Mouse (Mus musculus) granulocyte monocyte progenitor cell, adult 5-6 weeks (primary cell): ENCODE measurements at regions not wholly inside any gene's neighbourhood (a gene's known extent, or its start where the extent isn't known, plus 50 kb on each side); places are given as distances from the start of the nearest gene placed in this dataset.

Experiments used
- ATAC-seq: replicated peaks from 2 replicates; pipeline ENCODE4 v1.8.0; 2016; ENCODE audit warnings: mild to moderate bottlenecking, moderate TSS enrichment, inconsistent platforms; ENCODE audit not compliant: poor library complexity, severe bottlenecking

GRCm38 (mm10) chr12:27847397-27847796 lies 505.0 kb upstream of the Sox11 start:
- ATAC-seq: no peak

- ATAC-seq: no peak
Measured at GRCm38 (mm10) chr12:27844958-27845357, 502.6 kb upstream of the Sox11 start.

GRCm38 (mm10) chr12:27838955-27839354 lies 496.6 kb upstream of the Sox11 start:
- ATAC-seq: no peak

GRCm38 (mm10) chr12:27838384-27838783 lies 496.0 kb upstream of the Sox11 start:
- ATAC-seq: no peak

DNA sequence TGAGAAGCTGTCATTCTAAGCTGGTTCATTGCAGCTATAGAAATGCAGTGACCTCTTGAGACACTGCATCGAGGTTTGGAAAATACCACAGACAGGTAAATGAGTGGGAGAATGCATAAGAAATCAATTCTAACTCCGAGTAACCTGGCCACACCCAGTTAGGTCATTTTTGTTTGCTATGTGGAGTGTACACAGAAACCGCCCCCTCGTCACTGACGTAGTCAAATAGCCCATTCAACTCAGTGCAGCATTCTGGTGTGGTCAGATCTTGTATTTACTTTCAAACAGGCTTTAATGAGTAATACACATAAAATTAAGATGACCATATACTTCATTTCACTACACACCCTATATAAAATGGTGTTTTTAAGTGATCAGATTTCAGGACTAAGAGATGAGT lies 483.8 kb upstream of the Sox11 start:
- ATAC-seq: no peak

DNA sequence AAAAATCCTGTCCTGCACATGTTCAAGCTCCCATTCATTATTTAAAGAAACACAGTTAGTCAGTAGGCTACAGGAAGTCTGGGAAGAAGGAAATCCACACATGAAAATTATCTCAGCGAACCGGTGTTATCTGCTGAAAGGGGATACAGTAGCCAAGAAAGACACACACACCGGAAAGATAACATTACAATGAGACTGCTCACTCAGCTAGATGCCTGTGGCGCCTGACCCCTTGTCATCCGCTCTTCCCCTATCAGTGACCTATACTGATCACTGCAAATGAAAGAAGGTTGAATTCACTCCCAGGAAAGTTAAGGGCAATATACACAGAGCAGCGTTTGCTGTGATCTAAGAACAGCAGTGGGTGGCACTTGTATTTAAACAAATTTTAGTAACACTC lies 481.0 kb upstream of the Sox11 start:
- ATAC-seq: no peak

DNA sequence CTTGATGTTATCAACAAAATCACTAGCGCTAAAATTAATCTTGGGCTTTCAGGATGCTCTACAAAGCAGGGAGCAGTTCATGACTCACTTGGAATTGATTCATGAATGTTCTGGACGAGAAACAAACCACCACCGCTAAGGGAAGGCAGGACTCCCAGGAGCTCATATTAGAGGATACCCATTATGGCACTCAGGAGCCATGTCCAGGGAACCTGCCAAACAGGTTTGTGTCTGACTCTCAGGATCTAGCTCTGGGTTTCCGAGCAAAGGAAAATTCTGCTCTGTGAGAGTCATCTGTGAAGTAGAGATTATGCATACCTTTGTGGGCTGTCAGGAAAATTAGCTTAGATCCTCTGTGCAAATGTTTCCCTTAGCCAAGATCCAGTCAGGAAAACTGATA lies 454.3 kb upstream of the Sox11 start:
- no peak for ATAC-seq

DNA sequence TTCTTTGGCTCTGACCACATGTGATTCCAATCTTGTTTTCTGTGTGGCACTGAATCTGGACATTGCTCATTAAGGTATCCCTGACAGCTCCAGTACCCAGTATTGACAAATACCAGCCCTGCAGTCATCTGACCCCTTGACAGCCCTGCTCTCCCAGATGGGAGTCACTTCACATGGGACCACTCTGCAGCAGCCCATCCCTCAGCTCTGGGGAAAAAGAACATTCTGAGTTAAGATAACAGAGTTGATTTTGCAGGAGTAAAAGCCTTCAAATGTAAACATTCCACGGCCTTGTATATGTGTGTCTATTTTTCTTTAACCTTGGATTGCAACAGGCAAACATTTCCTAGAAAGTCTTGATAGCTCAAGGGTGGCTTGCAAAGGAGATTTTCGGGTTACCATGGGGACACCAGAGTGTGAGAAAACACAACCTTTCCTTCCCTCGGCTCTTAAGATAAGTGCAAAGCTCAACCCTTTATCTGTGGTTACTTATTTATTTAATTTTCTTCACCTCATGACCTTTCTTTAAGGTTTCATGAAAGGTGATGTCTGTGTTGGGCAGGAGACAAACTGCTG lies 444.4 kb upstream of the Sox11 start:
- ATAC-seq: no peak

GRCm38 (mm10) chr12:27780801-27781200 lies 438.4 kb upstream of the Sox11 start:
- ATAC-seq: no peak

DNA sequence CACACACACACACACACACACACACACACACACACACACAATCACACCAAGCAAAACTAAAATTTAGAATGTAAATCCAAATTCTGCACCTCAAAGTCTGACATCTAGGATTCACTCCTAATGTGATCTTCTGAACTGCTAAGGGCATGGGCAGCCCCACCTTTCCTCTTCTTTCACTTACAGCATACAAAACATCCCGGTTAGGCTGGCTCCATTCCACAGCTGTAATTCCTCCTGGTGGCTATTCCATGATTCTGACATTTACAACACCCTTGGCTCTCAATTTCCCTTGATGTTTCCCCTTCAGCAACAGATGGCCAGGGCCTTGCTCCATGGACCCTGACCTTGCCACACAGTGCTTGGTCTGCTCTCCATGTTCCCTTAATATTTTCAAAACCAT lies 423.6 kb upstream of the Sox11 start:
- no peak for ATAC-seq

- ATAC-seq: no peak
Measured at GRCm38 (mm10) chr12:27759016-27759415, 416.6 kb upstream of the Sox11 start.

GRCm38 (mm10) chr12:27757641-27758040 lies 415.3 kb upstream of the Sox11 start:
- no peak for ATAC-seq

DNA sequence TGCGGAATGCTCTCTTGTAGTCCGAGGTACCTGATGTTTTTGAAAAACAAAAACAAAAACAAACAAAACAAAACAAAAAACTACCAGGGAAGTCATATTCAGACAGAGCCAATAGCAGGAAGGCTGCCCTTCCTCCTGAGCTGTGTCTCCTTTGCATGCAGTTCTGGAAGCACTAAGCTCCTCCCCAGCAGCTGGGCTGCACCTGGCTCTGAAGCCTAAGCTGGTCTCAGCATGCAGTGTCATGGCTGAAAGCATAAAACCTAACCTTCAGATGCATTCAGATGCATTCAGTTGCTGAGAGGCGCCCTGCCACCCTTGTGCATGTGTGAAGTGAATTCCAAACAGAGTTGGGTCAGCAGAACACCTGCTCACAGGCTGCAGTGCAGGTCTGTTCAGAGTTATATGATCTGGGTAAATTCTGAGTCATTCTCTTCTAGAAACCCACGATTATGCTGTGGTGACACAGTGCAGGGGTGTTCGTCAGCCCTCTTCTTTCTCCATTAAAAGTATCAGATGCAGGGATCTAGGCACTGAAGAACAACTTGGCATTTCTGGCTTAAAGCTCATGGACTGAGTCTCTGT lies 382.3 kb upstream of the Sox11 start:
- no peak for ATAC-seq

GRCm38 (mm10) chr12:27680459-27680858 lies 338.1 kb upstream of the Sox11 start:
- ATAC-seq: no peak

GRCm38 (mm10) chr12:27673404-27673803 lies 331.0 kb upstream of the Sox11 start:
- no peak for ATAC-seq

GRCm38 (mm10) chr12:27670650-27671084 lies 328.3 kb upstream of the Sox11 start:
- no peak for ATAC-seq

DNA sequence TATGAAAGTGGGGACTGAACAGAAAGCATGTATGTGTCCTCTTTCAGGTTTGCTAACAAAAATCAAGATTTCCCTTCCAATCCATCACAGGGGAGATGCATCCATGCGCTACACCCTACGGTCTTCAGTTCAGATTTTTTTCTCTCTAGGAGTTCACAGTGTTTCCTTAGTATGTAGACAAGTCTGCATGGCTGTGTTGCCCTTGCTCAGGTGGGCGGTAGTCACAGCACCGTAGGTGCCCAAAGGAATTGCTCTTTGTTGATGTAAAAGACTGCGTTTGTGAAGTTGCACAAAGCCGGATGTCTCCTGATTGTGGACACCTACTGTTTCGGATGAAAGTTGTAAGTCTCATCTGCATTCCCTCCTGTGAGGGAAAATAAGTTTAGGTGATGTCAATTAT lies 327.8 kb upstream of the Sox11 start:
- ATAC-seq: no peak

- no peak for ATAC-seq
Measured at GRCm38 (mm10) chr12:27669542-27669941, 327.2 kb upstream of the Sox11 start.

DNA sequence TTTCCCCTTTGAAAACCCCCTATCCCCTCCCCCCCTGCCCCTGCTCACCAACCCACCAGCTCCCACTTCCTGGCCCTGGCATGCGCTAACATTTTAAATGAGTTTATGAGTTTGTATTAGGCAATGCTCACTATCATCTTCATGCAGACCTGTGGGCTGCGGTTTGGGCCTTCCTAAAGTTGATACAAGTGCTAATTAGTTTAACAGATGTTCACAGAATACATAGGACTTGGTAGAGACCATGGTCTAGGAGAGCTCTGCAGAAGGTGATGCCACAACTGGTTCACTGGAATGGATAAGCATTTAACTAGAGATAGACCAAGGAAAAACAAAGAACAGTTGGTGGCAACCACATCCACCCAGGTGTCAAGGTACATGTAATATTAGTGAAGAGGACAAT lies 324.1 kb upstream of the Sox11 start:
- peak; percentile 66 for ATAC-seq

- ATAC-seq: no peak
Measured at GRCm38 (mm10) chr12:27663126-27663525, 320.8 kb upstream of the Sox11 start.

- ATAC-seq: no peak
Measured at GRCm38 (mm10) chr12:27662723-27663122, 320.3 kb upstream of the Sox11 start.

DNA sequence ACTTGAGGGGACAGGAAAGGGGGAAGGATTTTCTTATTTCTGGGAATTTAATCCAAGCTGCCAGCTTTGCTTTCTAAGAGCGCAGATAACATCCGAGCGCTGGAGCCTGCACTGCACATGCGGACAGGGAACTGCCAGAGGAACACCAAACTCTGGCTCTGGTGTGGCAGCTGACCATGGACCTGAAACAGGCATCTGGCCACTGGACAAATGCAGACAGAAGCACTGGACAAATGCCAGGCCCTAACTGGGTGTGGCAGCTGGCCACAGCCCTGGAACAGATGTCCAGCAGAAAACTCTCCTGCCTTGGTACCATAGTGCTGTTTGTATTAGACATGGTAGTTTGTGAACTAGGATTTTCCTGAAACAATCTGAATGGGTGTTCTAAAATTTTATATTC lies 315.2 kb upstream of the Sox11 start:
- ATAC-seq: no peak

- no peak for ATAC-seq
Measured at GRCm38 (mm10) chr12:27653541-27653940, 311.2 kb upstream of the Sox11 start.
